Mouse (Mus musculus): ENCODE results near the gene Il1rapl1.
A peak's percentile ranks its signal among the peaks of the same experiment; 100 is the strongest.

Gene Il1rapl1

DNA sequence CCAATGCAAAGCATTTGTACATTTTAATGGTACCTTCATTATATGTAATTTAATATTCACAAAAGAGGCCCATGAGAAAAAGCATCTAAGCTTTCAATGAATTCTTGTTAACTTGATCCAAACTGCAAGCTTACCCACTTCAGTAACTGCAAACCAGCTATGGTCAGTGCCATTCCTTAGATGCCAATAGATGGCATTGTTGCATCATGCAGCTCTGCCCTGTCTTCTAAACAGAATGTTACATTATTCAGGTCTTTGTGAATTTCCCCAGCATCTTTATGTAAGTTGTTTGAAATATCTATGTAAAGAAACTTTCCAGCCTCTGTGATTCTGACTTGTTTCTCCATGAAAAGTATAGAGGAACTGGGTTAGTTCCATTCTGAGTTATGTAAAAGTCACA lies 514.5 kb downstream of the Il1rapl1 start:
- no peak for DNase-seq (ENCODE audit: low spot score in 2 of 2)

DNA sequence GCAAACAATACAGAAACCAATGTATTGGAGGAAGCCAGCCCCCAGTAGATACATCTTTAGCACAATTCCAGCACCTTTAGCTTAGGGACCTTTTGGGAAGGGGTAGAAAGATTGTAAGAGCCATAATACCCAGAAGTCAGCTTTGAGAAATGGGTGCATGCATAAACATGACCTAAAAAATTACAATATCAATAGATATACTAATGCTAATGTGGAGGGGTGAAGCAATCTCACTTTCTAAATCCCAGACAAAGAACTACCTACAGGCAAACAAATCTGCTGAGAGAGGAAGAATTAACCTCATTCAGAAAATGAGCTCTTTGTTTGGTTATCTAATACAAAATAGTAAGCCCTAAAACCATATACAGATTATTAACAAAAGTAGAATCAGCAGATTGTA lies 607.4 kb downstream of the Il1rapl1 start:
- no peak for DNase-seq (ENCODE audit: low spot score in 2 of 2)

DNA sequence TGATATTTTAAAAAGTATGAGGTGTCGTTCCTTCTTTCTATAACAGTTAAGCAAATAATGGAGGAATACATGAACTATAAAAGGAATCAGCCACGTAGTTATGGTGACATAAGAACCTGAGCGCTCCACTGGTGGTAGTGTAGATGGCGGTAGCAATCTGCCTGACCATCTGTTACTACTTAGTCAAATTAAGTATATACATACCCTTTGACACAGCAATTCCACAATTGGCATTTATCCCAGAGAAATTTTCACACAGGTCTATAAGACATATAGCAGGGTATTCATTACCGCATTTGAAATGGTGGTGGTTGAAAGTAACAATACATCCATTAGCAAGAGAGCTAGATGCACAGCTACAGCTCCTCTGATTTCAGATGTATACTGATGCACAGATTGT lies 612.8 kb downstream of the Il1rapl1 start:
- DNase-seq (ENCODE audit: low spot score in 2 of 2): no peak

DNA sequence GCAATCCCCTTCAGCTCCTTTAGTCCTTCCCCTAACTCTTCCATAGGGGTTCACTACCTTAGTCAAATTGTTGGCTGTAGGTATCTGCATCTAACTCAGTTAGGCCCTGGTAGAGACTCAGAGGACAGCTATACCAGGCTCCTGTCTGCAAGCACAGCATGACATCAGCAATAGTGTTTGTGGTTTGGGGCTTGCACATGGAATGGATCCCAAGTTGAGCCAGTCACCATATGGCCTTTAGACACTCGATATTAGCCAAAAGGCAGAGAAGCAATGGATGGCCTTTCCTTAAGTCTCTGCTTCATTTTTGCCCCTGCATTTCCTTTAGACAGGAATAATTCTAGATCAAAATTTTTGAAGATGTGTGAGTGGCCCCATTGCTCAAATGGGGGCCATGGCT lies 632.0 kb downstream of the Il1rapl1 start:
- no peak for DNase-seq (ENCODE audit: low spot score in 2 of 2)

DNA sequence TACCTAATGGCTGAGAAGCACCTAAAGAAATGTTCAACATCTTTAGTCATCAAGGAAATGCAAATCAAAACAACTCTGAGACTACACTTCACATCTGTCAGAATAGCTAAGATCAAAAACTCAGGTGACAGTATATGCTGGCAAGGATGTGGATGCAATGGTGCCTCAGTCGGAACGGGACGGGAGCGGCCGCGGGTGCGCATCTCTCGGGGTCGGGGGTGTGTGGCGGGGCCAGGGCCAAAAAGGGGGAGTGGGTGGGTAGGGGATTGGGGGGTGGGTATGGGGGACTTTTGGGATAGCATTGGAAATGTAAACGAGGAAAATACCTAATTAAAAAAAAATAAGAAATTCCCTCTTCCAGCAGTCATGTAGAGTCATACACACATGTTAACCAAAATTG lies 877.3 kb downstream of the Il1rapl1 start:
- DNase-seq (ENCODE audit: low spot score in 2 of 2): peak; percentile 9 to 60

DNA sequence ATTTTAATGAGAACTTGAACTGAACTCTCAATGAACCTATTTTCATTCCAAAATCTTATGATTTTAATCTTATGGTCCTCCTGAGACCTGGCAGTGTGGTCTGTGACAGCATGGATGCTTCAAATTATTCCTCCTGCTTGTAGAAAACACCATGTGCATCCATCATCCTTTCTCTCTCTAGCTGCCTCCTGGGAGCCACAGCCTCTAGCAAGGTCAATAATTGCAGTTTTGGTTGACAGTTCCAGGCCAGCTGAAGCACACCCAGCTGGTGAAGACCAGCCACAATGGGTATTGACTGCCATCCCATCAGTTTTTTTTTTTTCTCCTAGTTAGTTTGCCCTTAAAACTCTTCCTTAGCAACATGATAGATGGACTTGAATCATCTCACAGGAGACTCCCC lies 890.2 kb downstream of the Il1rapl1 start:
- DNase-seq (ENCODE audit: low spot score in 2 of 2): no peak

DNA sequence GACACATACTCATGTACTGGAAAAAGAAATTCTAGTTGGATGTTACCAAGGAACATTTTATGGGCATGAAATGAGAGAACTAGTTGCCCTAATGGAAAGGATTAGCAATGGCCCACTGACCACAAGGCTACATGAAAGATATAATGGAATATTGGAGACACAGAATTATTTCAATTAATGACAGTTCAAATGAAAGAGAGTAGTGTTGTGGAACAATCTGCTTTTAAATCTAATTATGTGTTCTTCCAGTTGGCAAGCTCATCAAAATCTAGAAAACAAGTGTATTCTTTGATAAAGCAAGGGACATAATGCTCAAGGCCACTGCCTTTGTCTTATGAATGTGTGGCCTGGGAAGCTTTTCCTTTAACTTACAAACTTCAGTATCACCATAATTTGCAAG lies 1113.1 kb downstream of the Il1rapl1 start:
- no peak for DNase-seq (ENCODE audit: low spot score in 2 of 2)

DNA sequence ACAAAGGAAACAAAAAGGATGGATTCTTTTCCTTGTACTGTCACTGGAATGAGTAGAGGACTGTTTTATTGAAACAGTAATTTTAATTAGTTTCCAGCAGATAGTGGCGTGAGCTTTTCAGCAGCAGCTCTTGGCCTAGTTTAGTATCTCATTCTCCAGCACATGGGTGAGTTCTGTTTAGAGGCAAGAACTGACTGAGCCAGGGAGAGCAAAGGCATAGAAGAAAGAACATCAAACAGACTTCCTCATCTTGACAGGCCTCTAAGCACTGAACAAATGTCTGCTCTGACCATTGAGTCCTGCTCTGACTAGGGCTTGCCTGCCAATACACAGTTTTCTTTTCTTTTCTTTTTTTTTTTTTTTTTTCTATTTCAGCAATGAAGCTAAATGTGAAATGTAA lies 1160.3 kb downstream of the Il1rapl1 start:
- DNase-seq (ENCODE audit: low spot score in 2 of 2): no peak

DNA sequence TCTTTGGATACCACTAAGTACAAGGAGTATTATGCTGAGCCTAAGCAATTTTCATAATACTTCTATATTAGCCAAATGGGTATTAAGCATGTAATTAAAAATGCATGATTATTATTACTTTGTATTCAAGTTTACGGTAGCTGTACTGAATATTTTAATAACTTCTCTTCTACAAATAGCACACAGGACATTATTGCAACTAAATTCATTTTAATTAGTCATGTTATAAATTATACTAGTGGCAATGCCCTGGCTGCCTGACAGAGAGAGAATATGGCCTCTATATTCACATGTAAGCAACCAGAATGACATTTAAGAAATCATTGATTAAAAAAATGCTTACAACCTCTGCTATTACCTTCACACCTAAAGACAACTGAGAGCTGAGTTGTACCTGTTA lies 1160.8 kb downstream of the Il1rapl1 start:
- no peak for DNase-seq (ENCODE audit: low spot score in 2 of 2)

DNA sequence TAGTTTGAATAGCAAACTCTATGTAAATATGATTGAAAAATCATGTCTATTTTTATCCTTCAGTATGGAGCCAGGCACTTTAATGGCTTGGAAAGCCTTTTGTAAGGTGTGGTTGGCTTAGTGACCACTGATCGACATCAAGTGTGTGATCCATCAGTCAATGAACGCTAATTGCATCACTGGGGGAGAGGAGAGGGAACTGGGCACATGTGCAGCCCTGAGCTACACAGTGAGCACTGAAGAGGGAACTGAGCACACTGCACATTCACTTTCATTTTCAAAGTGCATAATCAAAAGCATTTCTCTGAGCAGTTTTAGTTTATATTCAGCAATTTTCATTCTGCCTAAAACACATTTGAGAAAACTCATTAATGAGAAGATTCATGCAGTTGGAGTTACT lies 1164.5 kb downstream of the Il1rapl1 start:
- no peak for DNase-seq (ENCODE audit: low spot score in 2 of 2)

DNA sequence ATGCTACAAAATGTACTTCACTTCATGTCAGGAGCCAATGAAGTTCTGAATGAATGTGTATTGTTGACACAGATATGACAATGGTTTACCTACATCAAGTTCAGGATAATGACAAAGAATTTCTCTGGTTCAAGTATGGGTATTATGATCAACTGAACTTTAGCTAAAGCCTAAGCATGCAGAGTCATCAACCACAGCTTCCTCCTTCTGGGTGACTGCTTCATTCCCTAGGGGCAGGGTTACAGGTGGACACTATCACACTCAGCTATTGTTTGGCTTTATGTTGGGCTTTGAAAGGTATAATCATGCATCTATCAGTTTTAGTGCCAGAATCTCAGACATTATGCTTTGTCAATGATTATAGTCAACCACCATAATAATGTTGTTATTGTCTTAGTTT lies 1166.3 kb downstream of the Il1rapl1 start:
- no peak for DNase-seq (ENCODE audit: low spot score in 2 of 2)

DNA sequence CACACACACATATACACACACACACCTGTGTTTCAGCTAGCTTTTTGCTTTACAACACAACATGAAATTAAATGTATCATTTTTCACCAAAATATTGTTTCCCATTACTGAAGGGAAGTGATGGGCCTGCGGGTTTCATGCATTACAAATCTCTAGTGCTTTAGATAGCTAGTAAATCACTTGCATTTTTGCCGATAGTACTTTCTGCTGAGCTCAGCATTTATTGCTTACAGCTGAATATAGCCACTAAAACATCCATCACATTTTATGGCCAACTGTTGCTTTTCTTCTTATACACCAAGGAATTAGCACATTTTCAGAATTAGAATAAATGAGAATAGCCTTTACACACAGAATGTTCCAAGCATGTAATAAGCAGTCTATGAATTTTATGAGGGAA lies 1260.6 kb downstream of the Il1rapl1 start:
- DNase-seq (ENCODE audit: low spot score in 2 of 2): no peak

DNA sequence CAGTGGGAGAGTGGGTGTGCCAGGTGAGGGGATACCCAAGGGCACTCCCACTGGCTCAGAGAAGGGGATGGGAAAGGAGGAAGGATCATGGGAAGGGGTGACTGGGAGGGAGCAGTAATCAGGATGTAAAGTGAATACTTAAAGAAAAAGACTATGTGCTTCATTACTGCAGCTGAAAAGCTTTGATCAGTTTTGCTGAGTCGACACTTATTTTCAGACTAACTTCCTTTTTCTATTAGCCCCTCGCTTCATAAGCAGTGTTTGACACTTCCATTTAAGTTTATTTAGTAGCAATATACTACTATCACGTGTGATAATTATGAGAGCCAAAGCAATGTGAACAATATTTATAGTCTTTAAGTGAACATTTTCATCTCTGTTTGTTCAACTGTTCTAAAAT lies 1307.2 kb downstream of the Il1rapl1 start:
- no peak for DNase-seq (ENCODE audit: low spot score in 2 of 2)

DNA sequence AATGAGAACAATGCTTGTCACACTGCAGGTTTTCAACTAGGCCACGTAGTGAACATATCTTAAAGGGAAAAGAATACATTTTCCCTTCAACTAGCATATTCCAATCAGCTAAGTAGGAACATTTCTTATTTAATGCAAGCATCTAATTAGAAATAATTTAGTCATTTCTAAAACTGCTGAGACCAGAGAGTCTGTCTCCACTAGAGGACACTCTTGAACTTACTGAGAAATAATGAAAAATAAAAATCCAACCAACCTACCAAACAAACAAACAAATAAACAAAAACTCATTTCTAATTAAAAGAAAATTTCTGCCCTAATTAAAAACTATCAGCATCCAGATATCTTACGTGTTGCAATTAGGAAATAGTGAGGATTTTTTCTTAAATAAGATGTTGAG lies 1312.7 kb downstream of the Il1rapl1 start:
- DNase-seq (ENCODE audit: low spot score in 2 of 2): no peak

DNA sequence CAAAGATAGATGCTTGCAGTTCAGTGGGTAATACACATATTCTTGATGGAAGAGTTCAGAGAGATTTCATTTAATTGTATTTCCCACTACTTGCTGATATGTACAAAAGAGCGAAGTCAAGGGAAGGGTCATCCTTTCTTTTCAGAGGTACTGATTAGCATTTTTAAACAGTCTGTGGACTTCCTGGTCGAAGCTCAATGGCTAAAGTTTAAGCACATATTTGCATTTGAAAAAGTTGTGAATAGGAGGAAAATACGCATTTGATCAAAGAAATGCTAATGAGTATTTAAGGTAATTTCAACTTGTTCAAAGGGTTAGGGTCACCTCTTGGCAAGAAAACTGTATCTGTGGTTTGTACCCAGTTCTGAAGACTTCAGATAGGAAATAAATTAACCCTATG lies 1386.6 kb downstream of the Il1rapl1 start:
- no peak for DNase-seq (ENCODE audit: low spot score in 2 of 2)
